Mouse (Mus musculus): ENCODE measurements around the gene Sec31b. TPM values are rescaled to one million over a fixed set of nuclear protein-coding genes. Genes with fewer than 3 reads are reported as not detected.

Sec31b gene
- polyA plus RNA-seq, 1 experiment from 2014 or later: 0.54 TPM

- DNase-seq: no peak
- whole genome bisulfite sequencing (ENCODE audit: insufficient replicate concordance): 67% methylated on average over 10 of the region's 10 CpGs
- ATAC-seq: no peak
- no peak overlapping the region for H3K9ac ChIP-seq (replicated peaks)
- H3K27ac ChIP-seq (ENCODE audit: low read depth): no peak overlapping the region
- 0 out of 2 replicates have a peak overlapping the region, but pooled peaks have one; percentile 85 for H3K4me2 ChIP-seq (ENCODE audit: low read depth, low read length)
- no peak overlapping the region for H3K4me3 ChIP-seq (ENCODE audit: low read depth, low read length)
- H3K27me3 ChIP-seq (ENCODE audit: insufficient read depth, low read length): peaks cover 5% of the 10 kb centered on the region; the same call in 1 of the 2 replicates
- no peaks in the 10 kb centered on the region for H3K4me1 ChIP-seq (ENCODE audit: insufficient read depth)
- H3K36me3 ChIP-seq (replicated peaks; ENCODE audit: insufficient read depth, low read length): peaks cover 13% of the 10 kb centered on the region
- TF ChIP-seq EP300 (IDR thresholded peaks at IDR 0.05; ENCODE audit: low read depth) (no peak), CTCF (IDR thresholded peaks at IDR 0.05; ENCODE audit: low read depth) (no peak)
- peaks cover 8% of the 10 kb centered on the region for H3K9me3 ChIP-seq (ENCODE audit: low read length)
These were observed 1.3 kb downstream of the Sec31b start for GRCm38 (mm10) chr19:44544372-44544771.

DNA sequence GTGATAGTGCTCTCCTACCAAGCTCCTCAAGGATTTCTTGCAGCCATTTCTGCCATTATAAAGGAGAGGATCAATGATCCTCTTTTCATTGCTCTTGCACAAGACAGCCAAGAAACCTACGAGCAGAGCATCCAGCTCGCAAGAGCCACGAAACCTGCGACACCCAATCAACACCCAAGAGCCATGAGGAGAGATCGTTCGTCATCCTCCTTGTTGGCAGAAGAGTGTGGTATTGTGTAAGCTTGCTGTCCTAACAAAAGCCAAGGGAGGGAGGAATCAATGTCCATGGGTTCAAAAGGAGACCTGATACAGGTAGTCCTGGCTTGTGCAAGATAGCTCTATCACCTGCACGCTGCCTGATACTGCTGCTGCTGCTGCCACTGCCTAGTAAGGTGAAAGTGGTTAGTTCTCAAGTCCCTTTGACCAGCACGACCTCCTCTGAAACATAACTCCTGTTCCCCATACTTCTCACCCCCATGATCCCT, 2.9 kb downstream of the Sec31b start:
- ATAC-seq: peak; percentile 78
- 68% methylated on average over 8 of the region's 8 CpGs for WGBS (ENCODE audit: insufficient replicate concordance)
- Histone ChIP-seq H3K36me3 (replicated peaks; ENCODE audit: insufficient read depth, low read length) (no peaks in the 10 kb centered on the region), H3K9ac (replicated peaks) (no peak overlapping the region), H3K4me1 (ENCODE audit: insufficient read depth) (no peaks in the 10 kb centered on the region), H3K4me3 (ENCODE audit: low read depth, low read length) (no peak overlapping the region), H3K27ac (ENCODE audit: low read depth) (no peak overlapping the region), H3K9me3 (ENCODE audit: low read length) (peaks cover 8% of the 10 kb centered on the region), H3K4me2 (ENCODE audit: low read depth, low read length) (no peak overlapping the region), H3K27me3 (ENCODE audit: insufficient read depth, low read length) (peaks cover 5% of the 10 kb centered on the region; the same call in 1 of the 2 replicates)
- DNase-seq: no peak
- TF ChIP-seq EP300 (IDR thresholded peaks at IDR 0.05; ENCODE audit: low read depth) (no peak), CTCF (IDR thresholded peaks at IDR 0.05; ENCODE audit: low read depth) (no peak)

GRCm38 (mm10) chr19:44537416-44537815, 8.2 kb downstream of the Sec31b start:
- Histone ChIP-seq H3K9ac (replicated peaks) (no peak overlapping the region), H3K4me3 (ENCODE audit: low read depth, low read length) (no peak overlapping the region), H3K9me3 (ENCODE audit: low read length) (peaks cover 8% of the 10 kb centered on the region), H3K36me3 (replicated peaks; ENCODE audit: insufficient read depth, low read length) (no peaks in the 10 kb centered on the region), H3K4me2 (ENCODE audit: low read depth, low read length) (no peak overlapping the region), H3K4me1 (ENCODE audit: insufficient read depth) (no peaks in the 10 kb centered on the region), H3K27ac (ENCODE audit: low read depth) (no peak overlapping the region), H3K27me3 (ENCODE audit: insufficient read depth, low read length) (no peaks in the 10 kb centered on the region)
- WGBS (ENCODE audit: insufficient replicate concordance): 76% methylated on average over 8 of the region's 8 CpGs
- TF ChIP-seq EP300 (IDR thresholded peaks at IDR 0.05; ENCODE audit: low read depth) (no peak), CTCF (IDR thresholded peaks at IDR 0.05; ENCODE audit: low read depth) (no peak)
- DNase-seq (no peak), ATAC-seq (no peak)

GRCm38 (mm10) chr19:44535376-44535775, 10.3 kb downstream of the Sec31b start:
- ATAC-seq: no peak
- Histone ChIP-seq H3K4me3 (ENCODE audit: low read depth, low read length) (no peak overlapping the region), H3K9ac (replicated peaks) (no peak overlapping the region), H3K27me3 (ENCODE audit: insufficient read depth, low read length) (no peaks in the 10 kb centered on the region), H3K4me1 (ENCODE audit: insufficient read depth) (no peaks in the 10 kb centered on the region), H3K9me3 (ENCODE audit: low read length) (peaks cover 3% of the 10 kb centered on the region; the same call in 1 of the 2 replicates), H3K27ac (ENCODE audit: low read depth) (no peak overlapping the region), H3K4me2 (ENCODE audit: low read depth, low read length) (no peak overlapping the region), H3K36me3 (replicated peaks; ENCODE audit: insufficient read depth, low read length) (no peaks in the 10 kb centered on the region)
- no peak for DNase-seq
- peak; percentile 54 for TF ChIP-seq CTCF (IDR thresholded peaks at IDR 0.05; ENCODE audit: low read depth)
- no peak for TF ChIP-seq EP300 (IDR thresholded peaks at IDR 0.05; ENCODE audit: low read depth)
- 34% methylated on average over 3 of the region's 3 CpGs for WGBS (ENCODE audit: insufficient replicate concordance)

DNA sequence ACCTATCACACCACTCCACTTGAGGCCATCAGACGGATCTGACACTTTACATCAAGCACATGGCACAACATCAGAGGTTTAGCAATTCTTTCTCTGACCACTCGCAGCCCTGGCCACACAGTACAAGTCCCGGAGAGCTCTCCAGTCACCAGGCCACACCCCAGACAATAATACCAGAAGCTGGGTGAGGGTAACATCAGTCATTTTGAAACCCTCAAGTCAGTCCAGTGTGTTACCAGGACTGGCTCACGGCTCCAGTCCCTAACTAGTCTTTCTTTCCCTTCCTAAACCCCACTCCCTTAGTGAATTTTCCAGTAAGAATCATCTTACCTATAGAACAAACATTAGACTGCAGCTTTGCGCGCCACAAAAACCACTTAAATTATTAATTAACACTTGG, 15.6 kb downstream of the Sec31b start:
- no peak for DNase-seq
- H3K36me3 ChIP-seq (replicated peaks; ENCODE audit: insufficient read depth, low read length): no peaks in the 10 kb centered on the region
- H3K4me1 ChIP-seq (ENCODE audit: insufficient read depth): no peaks in the 10 kb centered on the region
- WGBS (ENCODE audit: insufficient replicate concordance): 71% methylated on average over 6 of the region's 6 CpGs
- no peaks in the 10 kb centered on the region for H3K9me3 ChIP-seq (ENCODE audit: low read length)
- no peak overlapping the region for H3K9ac ChIP-seq (replicated peaks)
- H3K4me3 ChIP-seq (ENCODE audit: low read depth, low read length): no peak overlapping the region
- no peaks in the 10 kb centered on the region for H3K27me3 ChIP-seq (ENCODE audit: insufficient read depth, low read length)
- H3K4me2 ChIP-seq (ENCODE audit: low read depth, low read length): no peak overlapping the region
- no peak for ATAC-seq
- H3K27ac ChIP-seq (ENCODE audit: low read depth): no peak overlapping the region
- TF ChIP-seq CTCF (IDR thresholded peaks at IDR 0.05; ENCODE audit: low read depth) (no peak), EP300 (IDR thresholded peaks at IDR 0.05; ENCODE audit: low read depth) (no peak)

DNA sequence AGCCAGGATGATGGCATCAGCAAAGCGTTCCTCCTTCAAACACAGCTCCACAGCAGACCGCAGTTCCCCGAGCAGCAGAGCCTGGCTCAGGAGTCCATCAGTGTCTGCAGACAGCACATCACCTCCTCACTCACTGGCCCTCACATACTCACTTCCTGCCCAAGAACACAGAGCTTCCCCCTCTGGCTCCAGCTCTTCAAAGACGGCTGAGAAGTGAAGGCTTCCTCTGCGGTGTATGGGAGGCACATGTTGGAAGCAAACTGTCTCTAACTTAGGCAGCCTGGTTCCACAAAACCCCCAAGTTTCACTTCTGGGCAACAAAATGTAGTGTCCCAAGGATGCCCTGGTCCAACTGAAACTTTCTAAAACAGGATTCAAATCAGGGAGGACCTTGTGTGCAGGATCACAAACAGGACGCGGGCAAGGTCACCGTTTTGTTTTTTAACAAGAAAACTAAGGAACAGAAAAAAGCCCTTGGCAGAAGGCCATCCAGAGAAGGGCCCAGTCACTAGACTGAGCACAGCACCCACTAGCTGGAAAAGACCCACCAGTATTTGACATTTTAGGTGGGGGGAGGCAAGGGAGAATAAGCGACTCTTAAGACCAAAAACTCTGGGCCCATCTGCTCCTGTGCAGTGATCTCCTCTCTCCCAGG, 20.0 kb downstream of the Sec31b start:
- Histone ChIP-seq H3K36me3 (replicated peaks; ENCODE audit: insufficient read depth, low read length) (no peaks in the 10 kb centered on the region), H3K27ac (ENCODE audit: low read depth) (no peak overlapping the region), H3K9ac (replicated peaks) (no peak overlapping the region), H3K4me3 (ENCODE audit: low read depth, low read length) (no peak overlapping the region), H3K9me3 (ENCODE audit: low read length) (no peaks in the 10 kb centered on the region), H3K27me3 (ENCODE audit: insufficient read depth, low read length) (no peaks in the 10 kb centered on the region), H3K4me2 (ENCODE audit: low read depth, low read length) (no peak overlapping the region), H3K4me1 (ENCODE audit: insufficient read depth) (no peaks in the 10 kb centered on the region)
- ATAC-seq: no peak
- TF ChIP-seq EP300 (IDR thresholded peaks at IDR 0.05; ENCODE audit: low read depth) (no peak), CTCF (IDR thresholded peaks at IDR 0.05; ENCODE audit: low read depth) (no peak)
- DNase-seq: no peak
- 50% methylated on average over 9 of the region's 9 CpGs for WGBS (ENCODE audit: insufficient replicate concordance)
